Mouse (Mus musculus) kidney, embryonic 16.5 days (tissue): ENCODE results near the gene Olfr1256. TPM values are rescaled to one million over a fixed set of nuclear protein-coding genes. Genes with fewer than 3 reads are reported as not detected.

Experiments used
- polyA plus RNA-seq: library from polyadenylated mRNA; unstranded; fragments of >200 nt; fragmentation: Nextera tagmentation; extraction: Ambion mirVana; gene quantifications from 2 replicates; pipeline ENCODE4 v1.2.1, GENCODE M21; 2015

Gene Olfr1256
- polyA plus RNA-seq, 1 experiment from 2014 or later, result not detected

Other genes with a start within 250 kb of the Olfr1256 start
- gene Olfr1246, start 248.4 kb downstream of the Olfr1256 start, polyA plus RNA-seq, result not detected in 2 replicates
- gene Olfr1247, start 227.4 kb downstream of the Olfr1256 start, polyA plus RNA-seq, result not detected in 2 replicates
- gene Olfr1248, start 223.3 kb downstream of the Olfr1256 start, polyA plus RNA-seq, result not detected in 2 replicates
- gene Olfr1249, start 206.6 kb downstream of the Olfr1256 start, polyA plus RNA-seq, result not detected in 2 replicates
- not detected in 2 replicates for gene Olfr1250, start 180.1 kb downstream of the Olfr1256 start, polyA plus RNA-seq
- gene Olfr1251, start 169.6 kb downstream of the Olfr1256 start, polyA plus RNA-seq, result not detected in 2 replicates
- not detected in 2 replicates for gene Olfr1252, start 116.5 kb downstream of the Olfr1256 start, polyA plus RNA-seq
- not detected in 2 replicates for gene Olfr1253, start 84.5 kb downstream of the Olfr1256 start, polyA plus RNA-seq
- not detected in 2 replicates for gene Olfr1254, start 47.9 kb downstream of the Olfr1256 start, polyA plus RNA-seq
- gene Olfr1255, start 29.5 kb downstream of the Olfr1256 start, polyA plus RNA-seq, result not detected in 2 replicates
- not detected in 2 replicates for gene Olfr48, start 6.7 kb upstream of the Olfr1256 start, polyA plus RNA-seq
- gene Olfr1257, start 36.9 kb upstream of the Olfr1256 start, polyA plus RNA-seq, result not detected in 2 replicates
- not detected in 2 replicates for gene Olfr1258, start 85.8 kb upstream of the Olfr1256 start, polyA plus RNA-seq
- gene Olfr1259, start 107.1 kb upstream of the Olfr1256 start, polyA plus RNA-seq, result not detected in 2 replicates
- gene Olfr1260, start 132.8 kb upstream of the Olfr1256 start, polyA plus RNA-seq, result not detected in 2 replicates
- gene Olfr1261, start 149.7 kb upstream of the Olfr1256 start, polyA plus RNA-seq, result not detected in 2 replicates
- gene Olfr1262, start 158.6 kb upstream of the Olfr1256 start, polyA plus RNA-seq, result not detected in 2 replicates
- gene Olfr1263, start 170.6 kb upstream of the Olfr1256 start, polyA plus RNA-seq, result not detected in 2 replicates
- not detected in 2 replicates for gene Olfr1264, start 184.0 kb upstream of the Olfr1256 start, polyA plus RNA-seq
- gene Olfr1265, start 193.8 kb upstream of the Olfr1256 start, polyA plus RNA-seq, result not detected in 2 replicates
- not detected in 2 replicates for gene Olfr140, start 222.0 kb upstream of the Olfr1256 start, polyA plus RNA-seq